In genomic region chr8:111032916-111033315, GRCm38 (mm10) we compare ENCODE assay signal across 8 mouse cellular contexts. TPM values are rescaled to one million over a fixed set of nuclear protein-coding genes. Genes with fewer than 3 reads are reported as not detected.
DNase-seq lines count a peak whose midpoint lies in the region; ATAC-seq lines count a peak whose summit lies in the region.

Aars (plus strand) TSS chr8:111033144.

- DNase-seq in kidney, postnatal 14 days: no peak
- no peak for DNase-seq in adrenal gland, postnatal 10 days
- no peak for DNase-seq in gastrocnemius, adult 8-10 months (ENCODE audit: low spot score in 2 of 2)
- peak; percentile 28 for DNase-seq in induced T-regulatory cell, adult 2 months (ENCODE audit: low read depth)
- no peak for DNase-seq in right cerebral cortex, postnatal 4 days
- DNase-seq in ovary, postnatal 10 days (ENCODE audit: low spot score): no peak

- H3K9me3 ChIP-seq in kidney, embryonic 16.5 days (ENCODE audit: low read length): no peaks in the 10 kb centered on the region

- peak within 1 kb of the TSS; percentile 73 for H3K9ac ChIP-seq in kidney, embryonic 16.5 days (replicated peaks; ENCODE audit: low read length)

- 95% methylated on average over 7 of the region's 7 CpGs for WGBS in kidney, embryonic 16.5 days

- H3K27ac ChIP-seq in kidney, embryonic 16.5 days (ENCODE audit: low read length): peak within 1 kb of the TSS; percentile 66

- peak within 1 kb of the TSS; percentile 70 for H3K4me3 ChIP-seq in kidney, embryonic 16.5 days (ENCODE audit: low read length)

- peaks cover 15% of the 10 kb centered on the region for H3K4me1 ChIP-seq in kidney, embryonic 16.5 days (ENCODE audit: insufficient read depth, low read length)

- no peak for ATAC-seq in kidney, embryonic 16.5 days (ENCODE audit: low FRiP score, low TSS enrichment)
- no peak for ATAC-seq in megakaryocyte, adult 5-6 weeks (ENCODE audit: poor library complexity, severe bottlenecking)

- H3K27me3 ChIP-seq in kidney, embryonic 16.5 days (ENCODE audit: insufficient read depth, low read length): 0 out of 2 replicates have a peak, but pooled peaks cover 4% of the 10 kb centered on the region

- H3K36me3 ChIP-seq in kidney, embryonic 16.5 days (ENCODE audit: insufficient read depth, low read length): peaks cover 13% of the 10 kb centered on the region

- H3K4me2 ChIP-seq in kidney, embryonic 16.5 days (replicated peaks; ENCODE audit: low read depth, low read length): peak within 1 kb of the TSS; percentile 72

RNA-seq across cellular contexts. Expression of gene Aars, which starts in this region (rescaled TPM):
- 57.7 and 66.3 TPM in 2 replicates for polyA plus RNA-seq in kidney, embryonic 16.5 days (2015; fragmentation: Nextera tagmentation; extraction: Ambion mirVana)
- 10 to 100 TPM; 70.6 to 78.6 TPM for total RNA-seq in adrenal gland, postnatal 10 days (2021)
- 10 to 100 TPM; 41.3 to 51.9 (median 48.3) TPM for total RNA-seq in gastrocnemius, adult 8-10 months (2022)
- 8.4 and 10.3 TPM in 2 replicates for total RNA-seq in megakaryocyte, adult 5-6 weeks (2015)
- total RNA-seq in megakaryocyte, adult 5-6 weeks (2017): 26.0 and 29.3 TPM in 2 replicates
